Mouse (Mus musculus): ENCODE measurements at regions not wholly inside any gene's neighbourhood (a gene's known extent, or its start where the extent isn't known, plus 50 kb on each side); places are given as distances from the start of the nearest gene placed in this dataset.

- in situ Hi-C loops (cut with MboI, MseI) = loop anchor here (10.0 kb wide), 1 partner anchor 662 kb away; no protein-coding TSS in a partner anchor
Measured at GRCm38 (mm10) chr17:68916531-68916930, 90.1 kb downstream of the Tmem200c start.

- in situ Hi-C loops (cut with MboI, MseI) = loop anchor here (10.0 kb wide), 1 partner anchor 663 kb away; no protein-coding TSS in a partner anchor
Measured at GRCm38 (mm10) chr17:68918228-68918627, 91.8 kb downstream of the Tmem200c start.

GRCm38 (mm10) chr17:68923271-68923670 is 96.8 kb downstream of the Tmem200c start:
- in situ Hi-C loops (cut with MboI, MseI) = no loop called here

- in situ Hi-C loops (cut with MboI, MseI) = no loop called here
Measured at GRCm38 (mm10) chr17:68927418-68927817, 101.0 kb downstream of the Tmem200c start.

- in situ Hi-C loops (cut with MboI, MseI) = no loop called here
Measured at GRCm38 (mm10) chr17:68928691-68929090, 102.3 kb downstream of the Tmem200c start.

GRCm38 (mm10) chr17:68933265-68933664 is 106.8 kb downstream of the Tmem200c start:
- in situ Hi-C loops (cut with MboI, MseI) = no loop called here

- in situ Hi-C loops (cut with MboI, MseI) = no loop called here
Measured at GRCm38 (mm10) chr17:68934066-68934465, 107.6 kb downstream of the Tmem200c start.

- in situ Hi-C loops (cut with MboI, MseI) = no loop called here
Measured at GRCm38 (mm10) chr17:68936016-68936415, 109.6 kb downstream of the Tmem200c start.

GRCm38 (mm10) chr17:68956275-68956674 is 119.2 kb upstream of the Epb41l3 start:
- in situ Hi-C loops (cut with MboI, MseI) = no loop called here

- in situ Hi-C loops (cut with MboI, MseI) = no loop called here
Measured at GRCm38 (mm10) chr17:68961160-68961559, 114.3 kb upstream of the Epb41l3 start.

GRCm38 (mm10) chr17:68975606-68976005 is 99.9 kb upstream of the Epb41l3 start:
- in situ Hi-C loops (cut with MboI, MseI) = no loop called here

GRCm38 (mm10) chr17:68978151-68978550 is 97.3 kb upstream of the Epb41l3 start:
- in situ Hi-C loops (cut with MboI, MseI) = no loop called here

- in situ Hi-C loops (cut with MboI, MseI) = no loop called here
Measured at GRCm38 (mm10) chr17:68981120-68981519, 94.4 kb upstream of the Epb41l3 start.

GRCm38 (mm10) chr17:68982094-68982493 is 93.4 kb upstream of the Epb41l3 start:
- in situ Hi-C loops (cut with MboI, MseI) = no loop called here

- in situ Hi-C loops (cut with MboI, MseI) = no loop called here
Measured at GRCm38 (mm10) chr17:68999913-69000312, 75.6 kb upstream of the Epb41l3 start.

GRCm38 (mm10) chr17:69004051-69004450 is 71.4 kb upstream of the Epb41l3 start:
- in situ Hi-C loops (cut with MboI, MseI) = no loop called here

- in situ Hi-C loops (cut with MboI, MseI) = no loop called here
Measured at GRCm38 (mm10) chr17:69006272-69006671, 69.2 kb upstream of the Epb41l3 start.

Measured in T-helper 2 cell (primary cell).